Mouse (Mus musculus): ENCODE data around the gene Pcsk5. TPM values are rescaled to one million over a fixed set of nuclear protein-coding genes. Genes with fewer than 3 reads are reported as not detected.

The Pcsk5 gene
- polyA plus RNA-seq, 1 experiment from 2014 or later = 7.6 TPM

GRCm38 (mm10) chr19:17769610-17770399, 67.6 kb downstream of the Pcsk5 start:
- no peak overlapping the region for H3K9ac ChIP-seq
- H3K36me3 ChIP-seq (replicated peaks) = no peaks in the 10 kb centered on the region
- no peaks in the 10 kb centered on the region for H3K9me3 ChIP-seq
- no peak for ATAC-seq (replicated peaks)
- H3K27ac ChIP-seq = no peak overlapping the region
- H3K4me1 ChIP-seq = no peaks in the 10 kb centered on the region
- H3K4me2 ChIP-seq = no peak overlapping the region
- H3K27me3 ChIP-seq (replicated peaks) = no peaks in the 10 kb centered on the region
- WGBS = 82% methylated on average over 5 of the region's 5 CpGs
- no peak overlapping the region for H3K4me3 ChIP-seq

GRCm38 (mm10) chr19:17765001-17765400, 72.4 kb downstream of the Pcsk5 start:
- Histone ChIP-seq H3K4me2 (no peak overlapping the region), H3K27me3 (replicated peaks) (no peaks in the 10 kb centered on the region), H3K4me1 (no peaks in the 10 kb centered on the region), H3K9ac (no peak overlapping the region), H3K27ac (no peak overlapping the region), H3K4me3 (no peak overlapping the region), H3K36me3 (replicated peaks) (no peaks in the 10 kb centered on the region), H3K9me3 (no peaks in the 10 kb centered on the region)
- no peak for ATAC-seq (replicated peaks)
- WGBS = 87% methylated on average over 2 of the region's 2 CpGs

GRCm38 (mm10) chr19:17762740-17763139, 74.7 kb downstream of the Pcsk5 start:
- Histone ChIP-seq H3K4me2 (no peak overlapping the region), H3K27ac (no peak overlapping the region), H3K9ac (no peak overlapping the region), H3K4me3 (no peak overlapping the region), H3K36me3 (replicated peaks) (no peaks in the 10 kb centered on the region), H3K27me3 (replicated peaks) (no peaks in the 10 kb centered on the region), H3K4me1 (no peaks in the 10 kb centered on the region), H3K9me3 (no peaks in the 10 kb centered on the region)
- no peak for ATAC-seq (replicated peaks)

GRCm38 (mm10) chr19:17761678-17762077, 75.8 kb downstream of the Pcsk5 start:
- H3K9ac ChIP-seq = no peak overlapping the region
- H3K4me3 ChIP-seq = no peak overlapping the region
- H3K9me3 ChIP-seq = no peaks in the 10 kb centered on the region
- H3K27ac ChIP-seq = no peak overlapping the region
- no peaks in the 10 kb centered on the region for H3K36me3 ChIP-seq (replicated peaks)
- H3K4me2 ChIP-seq = no peak overlapping the region
- WGBS = 68% methylated on average over 5 of the region's 5 CpGs
- no peak for ATAC-seq (replicated peaks)
- H3K4me1 ChIP-seq = no peaks in the 10 kb centered on the region
- H3K27me3 ChIP-seq (replicated peaks) = no peaks in the 10 kb centered on the region

- no peak for ATAC-seq (replicated peaks)
Observed at GRCm38 (mm10) chr19:17752841-17753240, 84.6 kb downstream of the Pcsk5 start.

GRCm38 (mm10) chr19:17748331-17748730, 89.1 kb downstream of the Pcsk5 start:
- Histone ChIP-seq H3K9ac (no peak overlapping the region), H3K27ac (no peak overlapping the region), H3K4me3 (no peak overlapping the region), H3K4me2 (no peak overlapping the region), H3K27me3 (replicated peaks) (no peaks in the 10 kb centered on the region), H3K9me3 (no peaks in the 10 kb centered on the region), H3K36me3 (replicated peaks) (no peaks in the 10 kb centered on the region), H3K4me1 (no peaks in the 10 kb centered on the region)
- WGBS = 91% methylated on average over 3 of the region's 3 CpGs
- no peak for ATAC-seq (replicated peaks)

More at GRCm38 (mm10) chr19:17752841-17753240, 84.6 kb downstream of the Pcsk5 start:
- WGBS = 70% methylated on average over 3 of the region's 3 CpGs
- no peak overlapping the region for H3K4me2 ChIP-seq
- H3K4me3 ChIP-seq = no peak overlapping the region
- no peaks in the 10 kb centered on the region for H3K36me3 ChIP-seq (replicated peaks)
- H3K4me1 ChIP-seq = no peaks in the 10 kb centered on the region
- H3K9ac ChIP-seq = no peak overlapping the region
- H3K9me3 ChIP-seq = no peaks in the 10 kb centered on the region
- H3K27ac ChIP-seq = no peak overlapping the region
- no peaks in the 10 kb centered on the region for H3K27me3 ChIP-seq (replicated peaks)

GRCm38 (mm10) chr19:17745380-17745779, 92.1 kb downstream of the Pcsk5 start:
- Histone ChIP-seq H3K4me3 (no peak overlapping the region), H3K27ac (no peak overlapping the region), H3K36me3 (replicated peaks) (no peaks in the 10 kb centered on the region), H3K27me3 (replicated peaks) (no peaks in the 10 kb centered on the region), H3K9ac (no peak overlapping the region), H3K9me3 (no peaks in the 10 kb centered on the region), H3K4me1 (no peaks in the 10 kb centered on the region), H3K4me2 (no peak overlapping the region)
- WGBS = 92% methylated on average over 2 of the region's 2 CpGs
- ATAC-seq (replicated peaks) = no peak

- 90% methylated on average over 8 of the region's 8 CpGs for WGBS
- no peak overlapping the region for H3K4me3 ChIP-seq
- H3K27ac ChIP-seq = no peak overlapping the region
- H3K36me3 ChIP-seq (replicated peaks) = no peaks in the 10 kb centered on the region
- H3K4me2 ChIP-seq = no peak overlapping the region
- no peak for ATAC-seq (replicated peaks)
- H3K9me3 ChIP-seq = no peaks in the 10 kb centered on the region
- no peaks in the 10 kb centered on the region for H3K4me1 ChIP-seq
- no peak overlapping the region for H3K9ac ChIP-seq
- no peaks in the 10 kb centered on the region for H3K27me3 ChIP-seq (replicated peaks)
Observed at GRCm38 (mm10) chr19:17744474-17745069, 92.9 kb downstream of the Pcsk5 start.

GRCm38 (mm10) chr19:17741465-17741864, 96.0 kb downstream of the Pcsk5 start:
- H3K4me2 ChIP-seq = no peak overlapping the region
- H3K27me3 ChIP-seq (replicated peaks) = no peaks in the 10 kb centered on the region
- H3K36me3 ChIP-seq (replicated peaks) = no peaks in the 10 kb centered on the region
- H3K9me3 ChIP-seq = no peaks in the 10 kb centered on the region
- ATAC-seq (replicated peaks) = no peak
- WGBS = 49% methylated on average over 1 of the region's 1 CpGs
- no peak overlapping the region for H3K27ac ChIP-seq
- H3K4me1 ChIP-seq = no peaks in the 10 kb centered on the region
- no peak overlapping the region for H3K9ac ChIP-seq
- no peak overlapping the region for H3K4me3 ChIP-seq

- H3K36me3 ChIP-seq (replicated peaks) = no peaks in the 10 kb centered on the region
- H3K27me3 ChIP-seq (replicated peaks) = no peaks in the 10 kb centered on the region
- no peak overlapping the region for H3K4me2 ChIP-seq
- no peak overlapping the region for H3K4me3 ChIP-seq
- H3K4me1 ChIP-seq = no peaks in the 10 kb centered on the region
- H3K9ac ChIP-seq = no peak overlapping the region
- H3K27ac ChIP-seq = no peak overlapping the region
- H3K9me3 ChIP-seq = no peaks in the 10 kb centered on the region
- no peak for ATAC-seq (replicated peaks)
Observed at GRCm38 (mm10) chr19:17732676-17733277, 104.7 kb downstream of the Pcsk5 start.

GRCm38 (mm10) chr19:17717066-17717465, 120.4 kb downstream of the Pcsk5 start:
- no peaks in the 10 kb centered on the region for H3K9me3 ChIP-seq
- no peak overlapping the region for H3K9ac ChIP-seq
- no peak overlapping the region for H3K27ac ChIP-seq
- no peak overlapping the region for H3K4me2 ChIP-seq
- ATAC-seq (replicated peaks) = no peak
- 88% methylated on average over 10 of the region's 10 CpGs for WGBS
- H3K27me3 ChIP-seq (replicated peaks) = no peaks in the 10 kb centered on the region
- no peaks in the 10 kb centered on the region for H3K36me3 ChIP-seq (replicated peaks)
- no peak overlapping the region for H3K4me3 ChIP-seq
- no peaks in the 10 kb centered on the region for H3K4me1 ChIP-seq

GRCm38 (mm10) chr19:17715281-17715955, 122.0 kb downstream of the Pcsk5 start:
- peak; percentile 75; the same call in 1 of the 2 replicates for ATAC-seq (replicated peaks)
- H3K4me1 ChIP-seq = no peaks in the 10 kb centered on the region
- H3K4me2 ChIP-seq = no peak overlapping the region
- no peaks in the 10 kb centered on the region for H3K36me3 ChIP-seq (replicated peaks)
- WGBS = 71% methylated on average over 9 of the region's 9 CpGs
- H3K27ac ChIP-seq = 0 out of 2 replicates have a peak overlapping the region, but pooled peaks have one; percentile 5
- H3K27me3 ChIP-seq (replicated peaks) = no peaks in the 10 kb centered on the region
- H3K9me3 ChIP-seq = no peaks in the 10 kb centered on the region
- no peak overlapping the region for H3K9ac ChIP-seq
- no peak overlapping the region for H3K4me3 ChIP-seq
